Mouse (Mus musculus) mesoderm, embryonic 11.5 days (tissue): ENCODE data around the gene Ctnna2.

Source experiments
- DNase-seq: peaks from one replicate; pipeline ENCODE4 v3.0.0-alpha.2; 2012; ENCODE audit warnings: low read depth, low spot score

Ctnna2 gene

GRCm38 (mm10) chr6:76964998-76965432 lies 1014.5 kb downstream of the Ctnna2 start:
- DNase-seq, result no peak

- no peak for DNase-seq
These were observed 1071.4 kb downstream of the Ctnna2 start for GRCm38 (mm10) chr6:76908086-76908485.

GRCm38 (mm10) chr6:76897156-76897555 lies 1082.3 kb downstream of the Ctnna2 start:
- DNase-seq, result no peak
